Mouse (Mus musculus): ENCODE measurements around the gene Kank3.

DNA sequence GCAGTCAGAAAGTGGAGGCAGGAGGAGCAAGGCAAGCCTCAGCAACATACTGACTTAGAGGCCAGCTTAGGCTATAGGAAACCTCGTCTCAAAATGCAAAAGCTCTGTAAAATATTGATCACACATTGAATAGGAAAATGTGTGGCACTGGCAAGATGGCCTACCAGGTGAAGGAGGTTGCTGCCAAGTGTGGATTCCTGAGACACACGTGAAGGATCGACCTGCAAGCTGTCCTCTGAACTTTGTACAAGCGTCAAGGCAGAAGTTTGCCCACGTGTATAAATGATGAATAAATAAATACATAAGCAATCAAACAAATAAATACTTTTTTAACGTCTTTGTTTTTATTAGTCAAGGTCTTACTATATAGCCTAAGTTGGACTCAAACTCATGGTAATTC lies 36.9 kb upstream of the Kank3 start:
- no peak for TF ChIP-seq CTCF (IDR thresholded peaks at IDR 0.05; ENCODE audit: low read depth, low read length)
- TF ChIP-seq POLR2A (IDR thresholded peaks at IDR 0.05; ENCODE audit: borderline replicate concordance, low read depth, low read length): no peak

Data from bone marrow macrophage, adult 2 months (primary cell).